Mouse (Mus musculus) liver, adult 2 months (tissue): ENCODE measurements around the gene C2cd4b.

ENCODE experiments used
- CTCF ChIP-seq: fragments of 200-500 bp; IDR thresholded peaks from 2 replicates; pipeline ENCODE4 v1.5.1; 2011; ENCODE audit warnings: low read depth, low read length, control low read depth
- POLR2A ChIP-seq: fragments of 200-500 bp; IDR thresholded peaks from 2 replicates; pipeline ENCODE4 v1.6.1; 2011; ENCODE audit warnings: low read length, control low read depth; ENCODE audit not compliant: insufficient read depth; ENCODE audit errors: extremely low read depth

DNA sequence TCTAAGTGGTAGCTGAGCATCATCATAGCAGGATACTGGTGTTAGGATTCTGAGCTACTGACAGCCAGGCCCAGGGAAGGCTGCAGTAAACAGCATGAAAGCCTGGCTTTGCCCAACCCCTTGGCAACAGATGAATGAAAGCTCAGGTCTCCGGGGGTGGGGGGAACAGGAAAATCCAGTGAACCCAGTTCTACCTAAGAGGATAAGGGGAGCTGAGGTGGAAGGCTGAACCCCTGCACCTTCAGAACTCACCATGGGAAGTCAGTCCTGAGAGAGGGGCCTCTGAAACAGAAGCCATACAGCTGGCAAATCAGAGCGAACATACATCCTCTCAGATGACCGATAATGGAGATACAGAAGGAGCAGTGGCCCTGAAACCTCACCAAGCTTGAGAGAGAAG, 34.0 kb upstream of the C2cd4b start:
- TF ChIP-seq CTCF (no peak), POLR2A (no peak)
